In the genomic region with DNA sequence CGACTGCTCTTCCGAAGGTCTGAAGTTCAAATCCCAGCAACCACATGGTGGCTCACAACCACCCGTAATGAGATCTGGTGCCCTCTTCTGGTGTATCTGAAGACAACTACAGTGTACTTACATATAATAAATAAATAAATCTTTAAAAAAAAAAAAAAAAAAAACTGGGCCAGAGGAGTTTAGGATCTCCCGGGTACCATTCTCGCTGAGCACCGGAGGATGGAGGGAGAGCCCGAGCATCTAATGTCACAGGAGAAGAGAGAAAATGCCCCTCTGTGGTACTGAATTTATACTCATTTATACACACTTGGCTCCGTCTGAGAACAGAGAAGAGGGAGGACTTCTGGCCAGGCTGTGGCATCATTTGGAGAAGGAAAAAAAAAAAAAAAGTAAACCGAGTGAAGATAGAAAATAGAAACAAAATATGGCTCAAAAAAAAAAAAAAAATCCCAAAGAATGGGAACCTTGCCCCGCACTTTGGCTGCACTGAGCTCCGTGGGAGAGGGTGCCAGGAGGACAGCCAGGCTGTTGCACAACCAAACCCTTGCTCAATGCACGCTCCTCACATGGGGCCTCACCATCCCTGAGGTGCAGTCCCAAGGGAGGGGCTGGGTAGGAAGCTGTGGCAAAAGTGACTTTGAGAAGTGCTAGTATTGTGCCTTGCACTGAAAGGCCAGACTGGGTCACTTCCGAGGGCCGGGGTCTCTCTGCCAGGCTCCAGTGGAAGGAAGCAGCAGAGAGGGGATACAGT, we compare ENCODE assay signal across 8 mouse cellular contexts. TPM values are rescaled to one million over a fixed set of nuclear protein-coding genes. Genes with fewer than 3 reads are reported as not detected.
DNase-seq lines count a peak whose midpoint lies in the region; ATAC-seq and TF ChIP-seq lines count a peak whose summit lies in the region.

No protein-coding gene starts in this region.

- H3K36me3 ChIP-seq in kidney, embryonic 16.5 days (ENCODE audit: insufficient read depth, low read length): no peaks in the 10 kb centered on the region
- H3K36me3 ChIP-seq in stomach, postnatal 0 days (ENCODE audit: control insufficient read depth, insufficient read depth, low read length): no peaks in the 10 kb centered on the region

- WGBS in kidney, embryonic 16.5 days: 75% methylated on average over 12 of the region's 14 CpGs
- WGBS in lung, adult 2 months: 53% methylated on average over 14 of the region's 14 CpGs
- 64% methylated on average over 12 of the region's 14 CpGs for WGBS in stomach, postnatal 0 days

- peak; percentile 72 for DNase-seq in kidney, adult 11 months
- DNase-seq in adrenal gland, adult 2 months: peak; percentile 78
- DNase-seq in cerebellum, postnatal 36 days: peak; percentile 34 to 43
- DNase-seq in lung, adult 2 months: peak; percentile 58
- no peak for DNase-seq in left cerebral cortex, adult 11 months (ENCODE audit: low spot score)
- no peak for DNase-seq in layer of hippocampus, adult 8-10 months (ENCODE audit: low spot score in 2 of 2)
- no peak for DNase-seq in stomach, postnatal 0 days (ENCODE audit: low spot score)

- H3K4me3 ChIP-seq in kidney, embryonic 16.5 days (ENCODE audit: low read length): no peak overlapping the region
- no peak overlapping the region for H3K4me3 ChIP-seq in lung, adult 2 months (replicated peaks; ENCODE audit: extremely low read depth, low read depth, low read length)
- no peak overlapping the region for H3K4me3 ChIP-seq in stomach, postnatal 0 days (ENCODE audit: low read depth, low read length)

- ATAC-seq in kidney, embryonic 16.5 days (ENCODE audit: low FRiP score, low TSS enrichment): no peak
- ATAC-seq in stomach, postnatal 0 days (ENCODE audit: low FRiP score, low TSS enrichment): no peak

- H3K4me2 ChIP-seq in kidney, embryonic 16.5 days (replicated peaks; ENCODE audit: low read depth, low read length): no peak overlapping the region
- H3K4me2 ChIP-seq in stomach, postnatal 0 days (replicated peaks; ENCODE audit: low read depth): no peak overlapping the region

- H3K9ac ChIP-seq in kidney, embryonic 16.5 days (replicated peaks; ENCODE audit: low read length): no peak overlapping the region
- no peak overlapping the region for H3K9ac ChIP-seq in stomach, postnatal 0 days (ENCODE audit: low read length)

- TF ChIP-seq POLR2A in lung, adult 2 months (IDR thresholded peaks at IDR 0.05; ENCODE audit: borderline replicate concordance, extremely low read depth, low read depth, low read length): no peak

- no peaks in the 10 kb centered on the region for H3K9me3 ChIP-seq in kidney, embryonic 16.5 days (ENCODE audit: low read length)
- no peaks in the 10 kb centered on the region for H3K9me3 ChIP-seq in stomach, postnatal 0 days (ENCODE audit: control insufficient read depth, low read length)

- H3K27me3 ChIP-seq in kidney, embryonic 16.5 days (ENCODE audit: insufficient read depth, low read length): peaks cover 7% of the 10 kb centered on the region; the same call in 1 of the 2 replicates
- H3K27me3 ChIP-seq in stomach, postnatal 0 days (ENCODE audit: control insufficient read depth, insufficient read depth, low read length): no peaks in the 10 kb centered on the region

- no peak for TF ChIP-seq EP300 in stomach, postnatal 0 days (optimal IDR thresholded peaks at IDR 0.05)

- no peak for TF ChIP-seq CTCF in lung, adult 2 months (IDR thresholded peaks at IDR 0.05; ENCODE audit: insufficient read depth, low read length)
- TF ChIP-seq CTCF in stomach, postnatal 0 days (IDR thresholded peaks at IDR 0.05; ENCODE audit: low read depth): no peak

- H3K27ac ChIP-seq in kidney, embryonic 16.5 days (ENCODE audit: low read length): no peak overlapping the region
- no peak overlapping the region for H3K27ac ChIP-seq in stomach, postnatal 0 days (replicated peaks)

- peaks cover 21% of the 10 kb centered on the region for H3K4me1 ChIP-seq in kidney, embryonic 16.5 days (ENCODE audit: insufficient read depth, low read length)
- no peaks in the 10 kb centered on the region for H3K4me1 ChIP-seq in lung, adult 2 months (ENCODE audit: control insufficient read depth, insufficient read depth, low read length)
- 0 out of 2 replicates have a peak, but pooled peaks cover 3% of the 10 kb centered on the region for H3K4me1 ChIP-seq in stomach, postnatal 0 days (replicated peaks; ENCODE audit: control insufficient read depth, insufficient read depth)

RNA-seq across cellular contexts. Expression of a gene that starts 15.2 kb away (rescaled TPM):
- 38.3 and 42.5 TPM in 2 replicates for polyA plus RNA-seq in kidney, embryonic 16.5 days (2015; fragmentation: Nextera tagmentation; extraction: Ambion mirVana)
- 1 to 10 TPM; 7.8 to 9.5 TPM for total RNA-seq in adrenal gland, adult 2 months (2021)
- polyA plus RNA-seq in adrenal gland, adult 2 months (2012; rRNA removed): 4.3 and 4.9 TPM in 2 replicates
- 9.0 and 14.6 TPM in 2 replicates for polyA plus RNA-seq in lung, adult 2 months (2012; rRNA removed)
- 10 to 100 TPM in 3 of 4 experiments, 1 to 10 TPM in 1; 10.0 to 13.2 (median 11.3) TPM for total RNA-seq in layer of hippocampus, adult 8-10 months (2022)
- 20.5 and 23.4 TPM in 2 replicates for polyA plus RNA-seq in stomach, postnatal 0 days (2015; fragmentation: Nextera tagmentation; extraction: Ambion mirVana)

Comparison
In these comparisons a context has a peak if more than half of its experiments do, and no peak if none do; other contexts are left out.
1. DNase-seq: peak in kidney, adult 11 months (single experiment), adrenal gland, adult 2 months (single experiment), cerebellum, postnatal 36 days (2 of 2) and lung, adult 2 months (single experiment); none in left cerebral cortex, adult 11 months (single experiment), layer of hippocampus, adult 8-10 months (0 of 2) and stomach, postnatal 0 days (single experiment).